Mouse (Mus musculus) liver, embryonic 14.5 days (tissue): Measurements from ENCODE around the gene Cacna1c.

Experiments used
- CTCF ChIP-seq: IDR thresholded peaks from 2 replicates; pipeline ENCODE4 v1.5.1; 2016; ENCODE audit warnings: antibody characterized with exemption, low read depth, control low read depth
- EP300 ChIP-seq: IDR thresholded peaks from 2 replicates; pipeline ENCODE4 v1.6.1; 2016; ENCODE audit warnings: antibody characterized with exemption, low read depth

- TF ChIP-seq CTCF, result no peak
- TF ChIP-seq EP300, result no peak
These were observed 58.5 kb downstream of the Cacna1c start for GRCm38 (mm10) chr6:119137768-119138167.
